Comparison of ENCODE assay signal across 12 mouse cellular contexts in the genomic region with DNA sequence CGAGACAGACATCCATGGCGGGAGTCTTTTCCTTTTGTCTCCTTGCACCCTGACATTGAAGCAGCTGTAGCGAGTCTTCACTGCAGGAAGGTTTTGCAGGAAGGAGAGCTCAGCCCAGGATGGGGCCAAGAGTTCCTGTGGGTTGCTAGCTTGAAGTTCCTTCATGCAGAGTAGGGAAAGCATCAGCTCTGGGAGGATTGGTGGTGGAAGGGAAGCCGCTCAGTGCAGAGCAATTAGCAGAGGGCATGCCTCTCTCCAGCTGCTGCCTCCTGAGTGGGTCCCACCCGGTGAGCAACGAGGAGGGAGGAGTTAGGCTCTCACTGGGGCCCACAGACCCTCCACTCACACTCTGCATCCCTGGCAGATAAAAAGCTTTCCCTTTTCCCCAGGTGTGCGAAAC.
DNase-seq lines count a peak whose midpoint lies in the region; ATAC-seq lines count a peak whose summit lies in the region.
"Had no signal": no experiment of that assay in that cellular context is flagged by ENCODE, and none has a peak within 500 bp of the region (broad histone marks: within the 10 kb centered on the region; RNA-seq: fewer than 3 reads in every experiment).

No protein-coding gene starts in this region.

- no peaks in the 10 kb centered on the region for H3K36me3 ChIP-seq in megakaryocyte, embryonic 14.5 days (replicated peaks; ENCODE audit: low read length)
- H3K36me3 ChIP-seq in embryonic facial prominence, embryonic 11.5 days (replicated peaks; ENCODE audit: control insufficient read depth, insufficient read depth, low read depth, low read length): no peaks in the 10 kb centered on the region
- H3K36me3 ChIP-seq in hindbrain, embryonic 12.5 days: no peaks in the 10 kb centered on the region
- no peaks in the 10 kb centered on the region for H3K36me3 ChIP-seq in neural tube, embryonic 14.5 days (ENCODE audit: control insufficient read depth, insufficient read depth, low read length)

- H3K9me3 ChIP-seq in megakaryocyte, embryonic 14.5 days: peaks cover 68% of the 10 kb centered on the region
- H3K9me3 ChIP-seq in embryonic facial prominence, embryonic 11.5 days (replicated peaks; ENCODE audit: control insufficient read depth, low read length): no peaks in the 10 kb centered on the region
- H3K9me3 ChIP-seq in hindbrain, embryonic 12.5 days (replicated peaks): no peaks in the 10 kb centered on the region
- no peaks in the 10 kb centered on the region for H3K9me3 ChIP-seq in neural tube, embryonic 14.5 days (ENCODE audit: control insufficient read depth, low read length)

- H3K27me3 ChIP-seq in megakaryocyte, embryonic 14.5 days (replicated peaks): no peaks in the 10 kb centered on the region
- H3K27me3 ChIP-seq in embryonic facial prominence, embryonic 11.5 days (ENCODE audit: control insufficient read depth, insufficient read depth, low read length): no peaks in the 10 kb centered on the region
- H3K27me3 ChIP-seq in hindbrain, embryonic 12.5 days: no peaks in the 10 kb centered on the region
- H3K27me3 ChIP-seq in neural tube, embryonic 14.5 days (ENCODE audit: control insufficient read depth, insufficient read depth, low read length): no peaks in the 10 kb centered on the region

- H3K4me1 ChIP-seq in megakaryocyte, embryonic 14.5 days: no peaks in the 10 kb centered on the region
- no peaks in the 10 kb centered on the region for H3K4me1 ChIP-seq in embryonic facial prominence, embryonic 11.5 days (ENCODE audit: control insufficient read depth, insufficient read depth, low read length)
- peaks cover 16% of the 10 kb centered on the region for H3K4me1 ChIP-seq in hindbrain, embryonic 12.5 days
- H3K4me1 ChIP-seq in neural tube, embryonic 14.5 days (ENCODE audit: control insufficient read depth, insufficient read depth, low read length): no peaks in the 10 kb centered on the region

- no peak overlapping the region for H3K4me2 ChIP-seq in embryonic facial prominence, embryonic 11.5 days (ENCODE audit: low read depth, low read length)
- no peak overlapping the region for H3K4me2 ChIP-seq in hindbrain, embryonic 12.5 days (replicated peaks)
- H3K4me2 ChIP-seq in neural tube, embryonic 14.5 days (ENCODE audit: low read depth, low read length): no peak overlapping the region

- peak; percentile 37 for DNase-seq in embryonic facial prominence, embryonic 11.5 days (ENCODE audit: low spot score)
- no peak for DNase-seq in cerebellum, adult 18-20 months
- no peak for DNase-seq in gastrocnemius, adult 8-10 months (ENCODE audit: low spot score in 2 of 2)
- no peak for DNase-seq in adrenal gland, adult 8-10 months
- DNase-seq: cerebellum, adult 8-10 months; heart, postnatal 4 days; kidney, postnatal 36 days; liver, postnatal 0 days had no signal

- H3K9ac ChIP-seq in embryonic facial prominence, embryonic 11.5 days (replicated peaks; ENCODE audit: low read length): no peak overlapping the region
- no peak overlapping the region for H3K9ac ChIP-seq in hindbrain, embryonic 12.5 days
- H3K9ac ChIP-seq in neural tube, embryonic 14.5 days (replicated peaks; ENCODE audit: low read depth, low read length): no peak overlapping the region
- H3K9ac ChIP-seq: liver, postnatal 0 days had no signal

- no peak for ATAC-seq in megakaryocyte, adult 5-6 weeks (ENCODE audit: poor library complexity, severe bottlenecking)
- 0 out of 2 replicates have a peak, but pooled peaks have one; percentile 39 for ATAC-seq in embryonic facial prominence, embryonic 11.5 days (replicated peaks; ENCODE audit: insufficient number of reproducible peaks, low FRiP score, low TSS enrichment, low read depth)
- no peak for ATAC-seq in hindbrain, embryonic 12.5 days (ENCODE audit: low FRiP score)
- ATAC-seq in neural tube, embryonic 14.5 days (ENCODE audit: low read depth): peak; percentile 49; the same call in 1 of the 2 replicates
- ATAC-seq: liver, postnatal 0 days had no signal

- 0 out of 2 replicates have a peak overlapping the region, but pooled peaks have one; percentile 16 for H3K27ac ChIP-seq in embryonic facial prominence, embryonic 11.5 days (replicated peaks; ENCODE audit: low read depth, low read length)
- peak overlapping the region; percentile 57 for H3K27ac ChIP-seq in hindbrain, embryonic 12.5 days
- H3K27ac ChIP-seq in neural tube, embryonic 14.5 days (ENCODE audit: low read depth, low read length): no peak overlapping the region

- WGBS in embryonic facial prominence, embryonic 11.5 days: 32% methylated on average over 7 of the region's 7 CpGs
- WGBS in hindbrain, embryonic 12.5 days: 27% methylated on average over 7 of the region's 7 CpGs
- WGBS in neural tube, embryonic 14.5 days: 26% methylated on average over 7 of the region's 7 CpGs

- peak overlapping the region; percentile 21 for H3K4me3 ChIP-seq in megakaryocyte, embryonic 14.5 days (replicated peaks)
- no peak overlapping the region for H3K4me3 ChIP-seq in embryonic facial prominence, embryonic 11.5 days (ENCODE audit: low read depth, low read length)
- H3K4me3 ChIP-seq in hindbrain, embryonic 12.5 days: no peak overlapping the region
- no peak overlapping the region for H3K4me3 ChIP-seq in neural tube, embryonic 14.5 days (ENCODE audit: low read depth, low read length)

Comparison
In these comparisons a context has a peak if more than half of its experiments do, and no peak if none do; other contexts are left out.
1. ATAC-seq: peak in embryonic facial prominence, embryonic 11.5 days (single experiment) and neural tube, embryonic 14.5 days (single experiment); none in megakaryocyte, adult 5-6 weeks (single experiment) and hindbrain, embryonic 12.5 days (single experiment).